In the genomic region with DNA sequence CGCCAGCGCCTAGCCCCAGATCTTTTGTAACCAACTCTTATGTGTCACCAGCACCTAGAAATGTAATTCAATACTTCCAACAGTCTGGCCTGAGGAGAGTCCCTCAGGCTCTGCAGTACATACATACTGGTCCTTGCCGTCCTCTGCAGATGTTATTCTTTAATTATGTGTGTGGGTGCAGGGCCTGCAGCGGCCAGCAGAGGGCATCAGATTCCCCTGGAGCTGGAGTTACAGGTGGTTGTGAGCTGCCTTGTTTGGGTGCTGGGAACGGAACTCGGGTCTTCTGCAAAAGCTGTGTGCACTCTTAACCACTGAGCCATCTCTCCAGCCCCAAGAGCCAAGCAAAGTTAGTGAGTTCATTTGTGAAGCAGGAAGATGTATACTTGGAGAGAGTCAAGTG, we compare ENCODE assay signal across 12 mouse cellular contexts. TPM values are rescaled to one million over a fixed set of nuclear protein-coding genes. Genes with fewer than 3 reads are reported as not detected.
DNase-seq lines count a peak whose midpoint lies in the region; ATAC-seq and TF ChIP-seq lines count a peak whose summit lies in the region.
"Had no signal": no experiment of that assay in that cellular context is flagged by ENCODE, and none has a peak within 500 bp of the region (broad histone marks: within the 10 kb centered on the region; RNA-seq: fewer than 3 reads in every experiment).

No protein-coding gene starts in this region.

- H3K27ac ChIP-seq in left cerebral cortex, adult 2 months: no peak overlapping the region
- no peak overlapping the region for H3K27ac ChIP-seq in bone marrow macrophage, adult 2 months (ENCODE audit: insufficient read depth, low read depth, low read length)
- H3K27ac ChIP-seq: heart, embryonic 15.5 days; hindbrain, embryonic 13.5 days had no signal

- intact Hi-C loops in left cerebral cortex, adult 2 months (cut with DNase I): no loop called here

- DNase-seq in CD4-positive, CD25-positive, alpha-beta regulatory T cell, adult 2 months (ENCODE audit: low read depth, low spot score): peak; percentile 46
- DNase-seq in left cerebral cortex, adult 2 months (ENCODE audit: extremely low spot score in 1 of 2, low spot score in 2 of 2): no peak
- DNase-seq in left cerebral cortex, adult 11 months (ENCODE audit: low spot score): no peak
- peak; percentile 44 for DNase-seq in A20 (ENCODE audit: low read depth, low spot score)
- DNase-seq in embryo, embryonic 10 days (ENCODE audit: low spot score): no peak
- DNase-seq: cerebellum, adult 18-20 months; thymus, postnatal 14 days had no signal

- H3K4me3 ChIP-seq in left cerebral cortex, adult 2 months: no peak overlapping the region
- H3K4me3 ChIP-seq in bone marrow macrophage, adult 2 months (ENCODE audit: insufficient read depth, low read length): no peak overlapping the region
- H3K4me3 ChIP-seq: heart, embryonic 15.5 days; hindbrain, embryonic 13.5 days had no signal

- no peak for ATAC-seq in CD4-positive, CD25-positive, alpha-beta regulatory T cell, adult 4 months
- ATAC-seq in megakaryocyte progenitor cell, adult 5-6 weeks (replicated peaks; ENCODE audit: poor library complexity): no peak

- peaks cover 4% of the 10 kb centered on the region for H3K4me1 ChIP-seq in bone marrow macrophage, adult 2 months (ENCODE audit: control insufficient read depth, insufficient read depth, low read length)
- H3K4me1 ChIP-seq: heart, embryonic 15.5 days; hindbrain, embryonic 13.5 days had no signal

- TF ChIP-seq CTCF in left cerebral cortex, adult 2 months (IDR thresholded peaks at IDR 0.05): peak; percentile 22
- TF ChIP-seq CTCF in bone marrow macrophage, adult 2 months (IDR thresholded peaks at IDR 0.05; ENCODE audit: low read depth, low read length): 0 out of 2 replicates have a peak, but pooled peaks have one; percentile 14

- TF ChIP-seq POLR2A in bone marrow macrophage, adult 2 months (IDR thresholded peaks at IDR 0.05; ENCODE audit: borderline replicate concordance, low read depth, low read length): no peak

RNA-seq across cellular contexts. Expression of a gene that starts 18.6 kb away (rescaled TPM):
- polyA plus RNA-seq in CD4-positive, CD25-positive, alpha-beta regulatory T cell, adult 4 months (2017; shearing (Covaris generic)): 10 to 100 TPM; 27.4 to 30.3 TPM
- total RNA-seq in left cerebral cortex, adult 2 months (2021): 1 to 10 TPM; 7.8 to 8.2 TPM
- 8.4 and 8.8 TPM in 2 replicates for polyA plus RNA-seq in bone marrow macrophage, adult 2 months (2012; ENCODE audit: insufficient read depth, insufficient read length, missing spikeins)
- 10.7 and 11.2 TPM in 2 replicates for total RNA-seq in megakaryocyte progenitor cell, adult 5-6 weeks (2015)
- 9.8 and 15.4 TPM in 2 replicates for total RNA-seq in megakaryocyte progenitor cell, adult 5-6 weeks (2017)

RNA-seq across cellular contexts. Expression of a gene that starts 40.7 kb away (rescaled TPM):
- 10 to 100 TPM; 21.2 to 36.2 TPM for polyA plus RNA-seq in CD4-positive, CD25-positive, alpha-beta regulatory T cell, adult 4 months (2017; shearing (Covaris generic))
- total RNA-seq in left cerebral cortex, adult 2 months (2021): 100 to 1,000 TPM; 120 to 127 TPM
- polyA plus RNA-seq in bone marrow macrophage, adult 2 months (2012; ENCODE audit: insufficient read depth, insufficient read length, missing spikeins): 144 and 159 TPM in 2 replicates
- total RNA-seq in megakaryocyte progenitor cell, adult 5-6 weeks (2015): 645 and 667 TPM in 2 replicates
- 984 and 1,159 TPM in 2 replicates for total RNA-seq in megakaryocyte progenitor cell, adult 5-6 weeks (2017)

RNA-seq across cellular contexts. Expression of a gene that starts 53.6 kb away (rescaled TPM):
- polyA plus RNA-seq in CD4-positive, CD25-positive, alpha-beta regulatory T cell, adult 4 months (2017; shearing (Covaris generic)): 100 to 1,000 TPM in 1 of 2 experiments, 10 to 100 TPM in 1; 87.8 to 116 TPM
- 10 to 100 TPM; 45.0 to 46.2 TPM for total RNA-seq in left cerebral cortex, adult 2 months (2021)
- 33.9 and 38.8 TPM in 2 replicates for polyA plus RNA-seq in bone marrow macrophage, adult 2 months (2012; ENCODE audit: insufficient read depth, insufficient read length, missing spikeins)
- 147 and 165 TPM in 2 replicates for total RNA-seq in megakaryocyte progenitor cell, adult 5-6 weeks (2015)
- 117 and 167 TPM in 2 replicates for total RNA-seq in megakaryocyte progenitor cell, adult 5-6 weeks (2017)

Comparison
In these comparisons a context has a peak if more than half of its experiments do, and no peak if none do; other contexts are left out.
1. DNase-seq: peak in CD4-positive, CD25-positive, alpha-beta regulatory T cell, adult 2 months (single experiment) and A20 (single experiment); none in left cerebral cortex, adult 2 months (0 of 2), left cerebral cortex, adult 11 months (single experiment) and embryo, embryonic 10 days (single experiment).
2. RNA of a gene that starts 40.7 kb away (total RNA-seq): 645 to 1,159 TPM in megakaryocyte progenitor cell, adult 5-6 weeks; 120 to 127 TPM in left cerebral cortex, adult 2 months; every median in the first group is over 4 times any median in the second.